Mouse (Mus musculus): ENCODE results near the gene Hoxa7.

Hoxa7 gene

GRCm38 (mm10) chr6:52225612-52226568 lies 4.2 kb upstream of the Hoxa7 start:
- DNase-seq (ENCODE audit: low read depth), result no peak

GRCm38 (mm10) chr6:52224895-52225611 lies 3.4 kb upstream of the Hoxa7 start:
- peak; percentile 6 for DNase-seq (ENCODE audit: low read depth)

- peak; percentile 21 for DNase-seq (ENCODE audit: low read depth)
These were observed 2.5 kb upstream of the Hoxa7 start for GRCm38 (mm10) chr6:52223939-52224760.

- no peak for DNase-seq (ENCODE audit: low read depth)
These were observed 1.1 kb upstream of the Hoxa7 start for GRCm38 (mm10) chr6:52222729-52223128.

- peak; percentile 19 for DNase-seq (ENCODE audit: low read depth)
These were observed 485 bp upstream of the Hoxa7 start for GRCm38 (mm10) chr6:52221993-52222685.

GRCm38 (mm10) chr6:52220865-52221310 lies 766 bp downstream of the Hoxa7 start:
- peak; percentile 47 for DNase-seq (ENCODE audit: low read depth)

- peak; percentile 28 for DNase-seq (ENCODE audit: low read depth)
These were observed 1.4 kb downstream of the Hoxa7 start for GRCm38 (mm10) chr6:52220003-52220864.

GRCm38 (mm10) chr6:52219234-52219942 lies 2.3 kb downstream of the Hoxa7 start:
- DNase-seq (ENCODE audit: low read depth), result peak; percentile 20

- DNase-seq (ENCODE audit: low read depth), result peak; percentile 8
These were observed 2.9 kb downstream of the Hoxa7 start for GRCm38 (mm10) chr6:52218643-52219215.

- DNase-seq (ENCODE audit: low read depth), result peak; percentile 17
These were observed 3.6 kb downstream of the Hoxa7 start for GRCm38 (mm10) chr6:52217895-52218642.

GRCm38 (mm10) chr6:52217459-52217768 lies 4.2 kb downstream of the Hoxa7 start:
- DNase-seq (ENCODE audit: low read depth), result peak; percentile 56

GRCm38 (mm10) chr6:52216691-52217458 lies 4.8 kb downstream of the Hoxa7 start:
- DNase-seq (ENCODE audit: low read depth), result no peak

- peak; percentile 15 for DNase-seq (ENCODE audit: low read depth)
These were observed 5.7 kb downstream of the Hoxa7 start for GRCm38 (mm10) chr6:52215771-52216535.

- peak; percentile 6 for DNase-seq (ENCODE audit: low read depth)
These were observed 6.6 kb downstream of the Hoxa7 start for GRCm38 (mm10) chr6:52215070-52215469.

GRCm38 (mm10) chr6:52214271-52214670 lies 7.4 kb downstream of the Hoxa7 start:
- no peak for DNase-seq (ENCODE audit: low read depth)

GRCm38 (mm10) chr6:52213119-52213986 lies 8.3 kb downstream of the Hoxa7 start, which contains the start of the genes Hoxa3 and Gm28308:
Gene Hoxa3, minus strand, starts transcription at chr6:52213336.
Gene Gm28308, minus strand, starts transcription at chr6:52213339.
- no peak for DNase-seq (ENCODE audit: low read depth)

All from induced T-regulatory cell, adult 2 months (primary cell).